Mouse (Mus musculus) myocyte (in vitro differentiated cells): ENCODE measurements around the gene Ptk6. TPM values are rescaled to one million over a fixed set of nuclear protein-coding genes. Genes with fewer than 3 reads are reported as not detected.

Experiments
- H3K27me3 ChIP-seq: one replicate; pipeline ENCODE4 v1.6.1; 2011; ENCODE audit not compliant: control insufficient read depth, insufficient read depth, insufficient read length
- H3K36me3 ChIP-seq: one replicate; pipeline ENCODE4 v1.6.1; 2011; ENCODE audit not compliant: control insufficient read depth, insufficient read depth
- H3K4me2 ChIP-seq: one replicate; pipeline ENCODE4 v1.6.1; 2011; ENCODE audit warnings: low read depth, control low read depth
- H3K4me3 ChIP-seq: one replicate; pipeline ENCODE4 v1.5.1; 2011; ENCODE audit warnings: mild to moderate bottlenecking, control low read depth, moderate library complexity
- H3K79me2 ChIP-seq: one replicate; pipeline ENCODE4 v1.6.1; 2011; ENCODE audit not compliant: control insufficient read depth, insufficient read depth
- H3ac ChIP-seq: one replicate; pipeline ENCODE4 v1.6.1; 2011; ENCODE audit not compliant: control insufficient read depth, insufficient read length
- CEBPB ChIP-seq: IDR thresholded peaks from 2 replicates; pipeline ENCODE4 v1.6.1; 2011; ENCODE audit warnings: mild to moderate bottlenecking, moderate library complexity; ENCODE audit not compliant: poor library complexity, insufficient read depth, severe bottlenecking
- E2F4 ChIP-seq: IDR thresholded peaks from one replicate; pipeline ENCODE4 v1.6.1; 2011; ENCODE audit warnings: mild to moderate bottlenecking, control low read depth, moderate library complexity; ENCODE audit not compliant: insufficient read depth
- MAX ChIP-seq: IDR thresholded peaks from one replicate; pipeline ENCODE4 v1.6.1; 2011; ENCODE audit warnings: low read depth, mild to moderate bottlenecking, control low read depth
- MYOD1 ChIP-seq, 3 experiments: IDR thresholded peaks; one replicate each; pipeline ENCODE4 v1.6.1; 2011; ENCODE audit warnings: control low read depth in 2 of 3, low read depth in 2 of 3, mild to moderate bottlenecking in 2 of 3, moderate library complexity in 1 of 3; ENCODE audit not compliant: insufficient read length in 2 of 3, control insufficient read depth in 1 of 3
- MYOG ChIP-seq, 3 experiments: IDR thresholded peaks; one replicate each; pipeline ENCODE4 v1.6.1; 2011; ENCODE audit warnings: control low read depth in 2 of 3, low read depth in 2 of 3, mild to moderate bottlenecking in 2 of 3; ENCODE audit not compliant: insufficient read length in 2 of 3, control insufficient read depth in 1 of 3, insufficient read depth in 1 of 3
- POLR2A ChIP-seq: IDR thresholded peaks from one replicate; pipeline ENCODE4 v1.6.1; 2011; ENCODE audit warnings: low read depth, mild to moderate bottlenecking, control low read depth, moderate library complexity; ENCODE audit not compliant: insufficient read length
- POLR2AphosphoS2 ChIP-seq: IDR thresholded peaks from one replicate; pipeline ENCODE4 v1.6.1; 2011; ENCODE audit warnings: low read depth, control low read depth; ENCODE audit not compliant: insufficient read length
- REST ChIP-seq: IDR thresholded peaks from one replicate; pipeline ENCODE4 v1.6.1; 2011; ENCODE audit warnings: mild to moderate bottlenecking, control low read depth, moderate library complexity; ENCODE audit not compliant: insufficient read depth, insufficient read length
- SRF ChIP-seq: IDR thresholded peaks from one replicate; pipeline ENCODE4 v1.6.1; 2011; ENCODE audit warnings: low read depth; ENCODE audit not compliant: control insufficient read depth, insufficient read length
- TCF12 ChIP-seq: IDR thresholded peaks from one replicate; pipeline ENCODE4 v1.6.1; 2011; ENCODE audit warnings: mild to moderate bottlenecking, control low read depth; ENCODE audit not compliant: poor library complexity, insufficient read depth, severe bottlenecking
- TCF3 ChIP-seq: IDR thresholded peaks from one replicate; pipeline ENCODE4 v1.6.1; 2011; ENCODE audit warnings: low read depth, control low read depth; ENCODE audit not compliant: insufficient read length
- USF1 ChIP-seq: IDR thresholded peaks from one replicate; pipeline ENCODE4 v1.6.1; 2011; ENCODE audit warnings: low read depth, mild to moderate bottlenecking, control low read depth, moderate library complexity
- polyA plus RNA-seq: library from polyadenylated mRNA; unstranded; fragments of >200 nt; fragmentation: generic; extraction: Trizol; gene quantifications from one replicate; pipeline ENCODE4 v1.2.1, GENCODE M21; 2012; ENCODE audit warnings: missing spikeins

Gene Ptk6
- polyA plus RNA-seq: 0.01 TPM

DNA sequence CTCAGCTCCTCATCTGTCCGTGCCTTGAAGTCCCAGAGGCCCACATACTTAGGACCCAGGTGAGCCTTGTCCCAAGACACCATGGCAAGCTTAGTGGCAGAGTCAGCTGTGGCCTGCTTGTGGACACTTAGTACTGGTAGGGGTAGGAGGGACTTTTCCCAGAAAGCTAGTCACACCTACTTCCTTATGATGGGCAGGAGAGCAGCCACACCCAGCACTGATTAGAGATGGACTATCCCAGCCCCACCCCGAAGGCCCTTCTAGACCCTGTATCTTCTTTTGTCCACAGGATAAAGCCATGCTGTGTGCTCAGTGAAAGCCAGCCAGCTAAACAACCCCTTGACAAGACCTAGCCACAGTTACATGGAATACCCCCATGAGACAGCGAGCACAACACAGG, at the start of gene Ptk6:
Gene Ptk6 (minus strand): TSS at position 368 of the 400 bp plus-strand sequence.
- no peak within 1 kb of the TSS for H3K4me3 ChIP-seq
- H3K4me2 ChIP-seq: no peak within 1 kb of the TSS
- H3K27me3 ChIP-seq: peaks cover 59% of the 10 kb centered on the region
- H3K79me2 ChIP-seq: no peaks in the 10 kb centered on the region
- no peak for TF ChIP-seq POLR2AphosphoS2
- no peak for TF ChIP-seq TCF3
- TF ChIP-seq SRF: no peak
- TF ChIP-seq CEBPB: no peak
- TF ChIP-seq MYOD1 (IDR thresholded peaks at IDR 0.05; ENCODE audit: control insufficient read depth in 1 of 3, insufficient read length in 2 of 3, low read depth in 2 of 3): no peak
- H3ac ChIP-seq: no peak within 1 kb of the TSS
- no peaks in the 10 kb centered on the region for H3K36me3 ChIP-seq

GRCm38 (mm10) chr2:181251841-181252240, 49.3 kb upstream of the Ptk6 start:
- H3K4me2 ChIP-seq: no peak overlapping the region
- H3K36me3 ChIP-seq: peaks cover 38% of the 10 kb centered on the region
- no peak overlapping the region for H3K4me3 ChIP-seq
- TF ChIP-seq E2F4 (no peak), CEBPB (no peak), MYOG (IDR thresholded peaks at IDR 0.05; ENCODE audit: control insufficient read depth in 1 of 3, insufficient read depth in 1 of 3, insufficient read length in 2 of 3, low read depth in 2 of 3) (no peak), MYOD1 (IDR thresholded peaks at IDR 0.05; ENCODE audit: control insufficient read depth in 1 of 3, insufficient read length in 2 of 3, low read depth in 2 of 3) (no peak), USF1 (no peak), POLR2A (no peak), TCF3 (no peak), MAX (no peak)
- no peaks in the 10 kb centered on the region for H3K27me3 ChIP-seq
- no peak overlapping the region for H3ac ChIP-seq
- no peaks in the 10 kb centered on the region for H3K79me2 ChIP-seq

DNA sequence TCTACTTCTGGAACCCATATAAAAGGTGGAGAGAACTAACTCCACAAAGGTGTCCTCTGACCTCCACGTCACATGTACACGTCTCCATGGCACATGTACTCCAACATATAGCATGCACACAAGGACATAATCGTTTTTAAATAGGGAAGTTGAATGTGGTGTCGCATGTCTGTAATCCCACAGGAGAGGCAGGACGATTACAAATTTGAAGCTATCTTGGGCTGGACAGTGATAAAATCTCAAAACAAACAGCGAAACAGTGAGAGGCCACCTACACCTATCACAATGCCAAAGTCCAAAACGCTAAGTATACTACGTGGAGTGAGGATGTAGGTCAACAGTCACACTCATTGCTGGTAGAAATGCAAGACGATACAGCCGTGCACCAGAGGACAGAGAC, 46.6 kb upstream of the Ptk6 start:
- Histone ChIP-seq H3K36me3 (peaks cover 19% of the 10 kb centered on the region), H3K4me2 (no peak overlapping the region), H3K4me3 (no peak overlapping the region), H3K27me3 (no peaks in the 10 kb centered on the region), H3ac (no peak overlapping the region), H3K79me2 (no peaks in the 10 kb centered on the region)
- TF ChIP-seq REST (no peak), POLR2A (no peak), USF1 (no peak), MYOD1 (IDR thresholded peaks at IDR 0.05; ENCODE audit: control insufficient read depth in 1 of 3, insufficient read length in 2 of 3, low read depth in 2 of 3) (no peak), TCF12 (no peak)

DNA sequence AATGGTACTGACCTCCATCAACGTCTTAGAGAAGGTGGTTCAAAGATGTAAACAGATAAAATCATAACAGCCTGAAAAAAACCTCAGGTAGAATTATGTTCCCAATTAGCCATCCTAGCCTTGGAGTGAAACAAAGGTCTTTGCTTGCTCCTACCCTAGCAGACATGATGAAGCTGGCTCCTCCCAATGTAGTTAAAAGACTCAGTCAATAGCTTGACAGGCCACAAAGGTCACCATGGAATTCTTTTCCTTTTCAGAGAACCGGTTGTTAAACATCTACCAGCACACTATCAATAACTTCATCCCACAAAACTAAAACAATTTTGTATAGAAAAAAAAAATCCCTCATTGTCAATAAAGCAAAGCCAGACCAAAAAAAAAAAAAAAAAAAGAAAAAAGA, 42.4 kb upstream of the Ptk6 start:
- no peak overlapping the region for H3K4me2 ChIP-seq
- no peaks in the 10 kb centered on the region for H3K27me3 ChIP-seq
- H3K79me2 ChIP-seq: peaks cover 5% of the 10 kb centered on the region
- TF ChIP-seq MYOG (IDR thresholded peaks at IDR 0.05; ENCODE audit: control insufficient read depth in 1 of 3, insufficient read depth in 1 of 3, insufficient read length in 2 of 3, low read depth in 2 of 3) (no peak), TCF12 (no peak), MYOD1 (IDR thresholded peaks at IDR 0.05; ENCODE audit: control insufficient read depth in 1 of 3, insufficient read length in 2 of 3, low read depth in 2 of 3) (no peak), USF1 (no peak), POLR2AphosphoS2 (no peak), POLR2A (no peak), REST (no peak), TCF3 (no peak), CEBPB (no peak), SRF (no peak), E2F4 (no peak), MAX (no peak)
- H3ac ChIP-seq: no peak overlapping the region
- no peaks in the 10 kb centered on the region for H3K36me3 ChIP-seq
- no peak overlapping the region for H3K4me3 ChIP-seq

DNA sequence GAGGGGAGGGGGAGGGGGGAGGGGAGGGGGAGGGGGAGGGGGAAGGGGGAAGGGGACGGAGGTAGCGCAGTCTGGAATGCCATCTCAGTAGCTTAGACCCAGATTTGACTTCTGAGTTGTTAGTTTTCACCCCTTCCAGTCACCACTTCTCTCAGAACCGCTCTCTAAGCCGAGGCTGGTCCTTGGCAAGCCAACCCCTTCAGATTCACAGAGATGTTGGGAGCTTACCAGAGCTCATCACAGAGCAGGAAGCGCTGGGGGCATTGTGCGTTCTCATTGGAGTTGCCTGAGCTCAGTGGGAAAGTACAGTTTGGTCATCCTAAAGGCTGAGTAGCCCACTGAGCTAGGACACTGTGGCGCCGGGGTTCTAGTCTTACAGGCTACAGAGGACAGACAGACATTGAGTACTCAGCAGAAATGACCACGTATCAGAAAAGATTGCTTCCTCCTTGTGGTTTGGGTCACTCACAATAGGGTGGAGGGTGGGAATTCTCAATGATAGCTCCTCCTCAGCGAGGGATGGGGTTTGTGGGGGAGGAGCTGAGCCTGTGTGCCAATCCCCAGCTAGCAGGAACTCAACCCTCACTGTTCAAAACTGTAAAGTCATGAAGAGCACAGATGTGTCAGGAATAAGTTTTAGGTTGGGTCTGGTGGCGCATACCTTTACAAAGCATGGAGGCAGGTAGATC, 41.3 kb upstream of the Ptk6 start:
- no peaks in the 10 kb centered on the region for H3K27me3 ChIP-seq
- TF ChIP-seq TCF12 (no peak), MAX (no peak), POLR2AphosphoS2 (no peak), TCF3 (no peak), USF1 (no peak), MYOG (IDR thresholded peaks at IDR 0.05; ENCODE audit: control insufficient read depth in 1 of 3, insufficient read depth in 1 of 3, insufficient read length in 2 of 3, low read depth in 2 of 3) (no peak), CEBPB (no peak), MYOD1 (IDR thresholded peaks at IDR 0.05; ENCODE audit: control insufficient read depth in 1 of 3, insufficient read length in 2 of 3, low read depth in 2 of 3) (no peak), SRF (no peak), POLR2A (no peak), REST (no peak), E2F4 (no peak)
- H3K36me3 ChIP-seq: no peaks in the 10 kb centered on the region
- peaks cover 5% of the 10 kb centered on the region for H3K79me2 ChIP-seq
- H3K4me2 ChIP-seq: peak overlapping the region; percentile 55
- no peak overlapping the region for H3K4me3 ChIP-seq
- H3ac ChIP-seq: no peak overlapping the region
